Mouse (Mus musculus) fibroblast of lung, adult 2 months (primary cell): Measurements from ENCODE around the gene Exosc7.

Experiments
- DNase-seq: peaks from one replicate; pipeline ENCODE4 v3.0.0-alpha.2; 2011; ENCODE audit warnings: low read depth

Gene Exosc7

GRCm38 (mm10) chr9:123112805-123113521 is at the start of gene Exosc7, which contains the start of gene Zdhhc3:
TSS of gene Exosc7 (plus strand) at chr9:123113215.
TSS of gene Zdhhc3 (minus strand) at chr9:123113205.
- DNase-seq = peak; percentile 58

GRCm38 (mm10) chr9:123079149-123079548 is 33.9 kb upstream of the Exosc7 start:
- DNase-seq = no peak

GRCm38 (mm10) chr9:123080355-123080754 is 32.7 kb upstream of the Exosc7 start:
- DNase-seq = no peak

- no peak for DNase-seq
Observed at GRCm38 (mm10) chr9:123080796-123081195, 32.2 kb upstream of the Exosc7 start.

GRCm38 (mm10) chr9:123085373-123085772 is 27.6 kb upstream of the Exosc7 start:
- DNase-seq = no peak

- no peak for DNase-seq
Observed at GRCm38 (mm10) chr9:123087558-123087957, 25.5 kb upstream of the Exosc7 start.

GRCm38 (mm10) chr9:123090844-123091243 is 22.2 kb upstream of the Exosc7 start:
- no peak for DNase-seq

GRCm38 (mm10) chr9:123099631-123100455 is 13.2 kb upstream of the Exosc7 start:
- DNase-seq = no peak

- DNase-seq = no peak
Observed at GRCm38 (mm10) chr9:123103425-123103824, 9.6 kb upstream of the Exosc7 start.

- DNase-seq = no peak
Observed at GRCm38 (mm10) chr9:123104362-123104761, 8.7 kb upstream of the Exosc7 start.

- no peak for DNase-seq
Observed at GRCm38 (mm10) chr9:123107186-123107585, 5.8 kb upstream of the Exosc7 start.

- DNase-seq = no peak
Observed at GRCm38 (mm10) chr9:123109188-123109587, 3.8 kb upstream of the Exosc7 start.

- DNase-seq = no peak
Observed at GRCm38 (mm10) chr9:123111751-123112221, 1.2 kb upstream of the Exosc7 start.

GRCm38 (mm10) chr9:123113931-123114330 is 916 bp downstream of the Exosc7 start:
- DNase-seq = no peak

GRCm38 (mm10) chr9:123115566-123115965 is 2.6 kb downstream of the Exosc7 start:
- no peak for DNase-seq

GRCm38 (mm10) chr9:123123017-123123416 is 10.0 kb downstream of the Exosc7 start:
- DNase-seq = no peak

GRCm38 (mm10) chr9:123123571-123124412 is 10.8 kb downstream of the Exosc7 start:
- DNase-seq = peak; percentile 56

GRCm38 (mm10) chr9:123124413-123124981 is 11.5 kb downstream of the Exosc7 start:
- DNase-seq = no peak

GRCm38 (mm10) chr9:123127663-123128062 is 14.6 kb downstream of the Exosc7 start:
- DNase-seq = no peak

- DNase-seq = no peak
Observed at GRCm38 (mm10) chr9:123132994-123133393, 20.0 kb downstream of the Exosc7 start.

GRCm38 (mm10) chr9:123136953-123137682 is 24.1 kb downstream of the Exosc7 start:
- DNase-seq = no peak
